Mouse (Mus musculus): ENCODE results near the gene Olfr777. TPM values are rescaled to one million over a fixed set of nuclear protein-coding genes. Genes with fewer than 3 reads are reported as not detected.
"Not testable (repeated sequence)": the region's sequence is repeated elsewhere in the genome, so short reads cannot be mapped to it uniquely, and the experiment has no call there.

The Olfr777 gene
- not detected for total RNA-seq (2021)
- long read RNA-seq, experiment 1, result 0 reads
- long read RNA-seq, experiment 2, result 0 reads

DNA sequence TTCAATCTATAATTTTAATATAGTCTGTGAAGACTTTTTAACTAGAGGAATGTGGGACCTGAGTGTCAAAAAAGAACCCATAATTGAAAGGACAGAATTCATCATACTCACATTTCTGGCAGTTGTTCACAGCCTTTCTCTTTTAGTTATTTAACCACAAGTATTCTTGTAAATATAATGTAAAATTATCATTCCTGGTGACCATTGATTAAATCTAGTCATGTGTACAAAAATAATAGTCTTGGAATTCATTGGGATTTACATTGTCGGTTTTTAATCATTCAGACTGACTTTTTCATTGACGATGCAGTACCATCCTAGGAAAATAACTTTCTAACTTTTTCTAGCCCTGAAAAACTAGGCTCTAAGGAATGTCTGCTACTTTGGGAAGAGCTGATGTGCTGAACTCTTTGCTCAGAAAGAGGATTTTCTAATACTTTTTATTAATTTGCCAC lies at the start of gene Olfr777:
Olfr777 (minus strand) TSS at position 405 of the 455 bp plus-strand sequence.
- no peak for DNase-seq (ENCODE audit: low spot score)

- DNase-seq (ENCODE audit: low spot score), result no peak
Measured at GRCm38 (mm10) chr10:129317817-129318216, 46.5 kb upstream of the Olfr777 start, which contains the start of gene Olfr780. Olfr780 (plus strand) TSS chr10:129318117.

DNA sequence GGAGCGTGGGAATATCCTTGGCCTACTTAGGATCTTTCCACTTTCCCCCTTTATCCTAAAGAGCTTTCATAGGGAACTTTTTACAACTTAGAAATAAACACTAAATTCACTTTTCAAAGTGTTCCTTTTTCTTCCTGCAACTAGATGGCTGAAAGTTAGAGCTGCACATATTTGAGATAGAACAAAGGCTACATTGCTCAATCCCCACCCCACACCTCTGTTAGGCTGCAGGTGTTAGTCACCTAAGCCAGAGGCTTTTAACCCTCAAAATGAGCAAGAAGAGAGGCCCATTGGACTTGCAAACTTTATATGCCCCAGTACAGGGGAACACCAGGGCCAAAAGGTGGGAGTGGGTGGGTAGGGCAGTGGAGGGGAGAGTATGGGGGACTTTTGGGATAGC lies 42.2 kb upstream of the Olfr777 start:
- DNase-seq (ENCODE audit: low spot score), result not testable (repeated sequence)

GRCm38 (mm10) chr10:129312973-129313372 lies 41.7 kb upstream of the Olfr777 start:
- not testable (repeated sequence) for DNase-seq (ENCODE audit: low spot score)

- no peak for DNase-seq (ENCODE audit: low spot score)
Measured at GRCm38 (mm10) chr10:129258827-129259226, 12.5 kb downstream of the Olfr777 start, which contains the start of gene Olfr776. Olfr776 (plus strand) TSS chr10:129259127.

DNA sequence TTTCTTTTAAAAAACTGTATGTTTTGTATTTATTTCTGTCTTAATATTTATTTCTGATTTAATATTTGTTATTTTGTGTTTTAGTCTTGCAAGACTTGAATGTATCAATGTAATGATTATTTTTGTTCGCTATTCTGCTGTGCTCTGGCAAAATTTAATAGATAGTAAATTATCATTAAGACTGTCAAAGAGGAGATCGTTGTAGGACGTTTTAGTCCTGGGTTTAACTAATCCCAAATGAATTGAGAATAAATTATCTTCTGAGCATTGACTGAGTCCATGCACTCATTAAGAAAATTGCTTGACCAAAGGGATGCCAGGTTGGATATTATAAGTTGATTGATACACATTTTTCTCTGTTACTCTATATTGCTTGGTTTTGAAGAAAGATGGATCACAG lies 23.2 kb downstream of the Olfr777 start, which contains the start of gene Olfr775:
Olfr775 (plus strand) TSS at position 301 of the 400 bp plus-strand sequence.
- no peak for DNase-seq (ENCODE audit: low spot score)

- no peak for DNase-seq (ENCODE audit: low spot score)
Measured at GRCm38 (mm10) chr10:129235904-129236303, 35.4 kb downstream of the Olfr777 start, which contains the start of gene Olfr774. Olfr774 (plus strand) TSS chr10:129236204.

GRCm38 (mm10) chr10:129230737-129231136 lies 40.5 kb downstream of the Olfr777 start:
- DNase-seq (ENCODE audit: low spot score), result no peak

Other genes with a start within 250 kb of the Olfr777 start
- not detected for gene Olfr764-ps1, start 231.6 kb downstream of the Olfr777 start, total RNA-seq (2021)
- gene Olfr765, start 221.5 kb downstream of the Olfr777 start, total RNA-seq (2021), result not detected
- not detected for gene Olfr766-ps1, start 202.5 kb downstream of the Olfr777 start, total RNA-seq (2021)
- gene Olfr767, start 188.6 kb downstream of the Olfr777 start, total RNA-seq (2021), result not detected
- not detected for gene Olfr768, start 172.1 kb downstream of the Olfr777 start, total RNA-seq (2021)
- gene Olfr769, start 153.6 kb downstream of the Olfr777 start, total RNA-seq (2021), result not detected
- not detected for gene Olfr770, start 132.5 kb downstream of the Olfr777 start, total RNA-seq (2021)
- not detected for gene Olfr771, start 106.7 kb downstream of the Olfr777 start, total RNA-seq (2021)
- gene Olfr772, start 93.6 kb downstream of the Olfr777 start, total RNA-seq (2021), result not detected
- not detected for gene Olfr773, start 84.1 kb downstream of the Olfr777 start, total RNA-seq (2021)
- not detected for gene Olfr774, start 35.3 kb downstream of the Olfr777 start, total RNA-seq (2021)
- gene Olfr775, start 23.1 kb downstream of the Olfr777 start, total RNA-seq (2021), result not detected
- gene Olfr776, start 12.4 kb downstream of the Olfr777 start, total RNA-seq (2021), result not detected
- gene Olfr780, start 46.6 kb upstream of the Olfr777 start, total RNA-seq (2021), result not detected
- not detected for gene Olfr781, start 57.4 kb upstream of the Olfr777 start, total RNA-seq (2021)
- gene Olfr782, start 77.4 kb upstream of the Olfr777 start, total RNA-seq (2021), result not detected
- not detected for gene Olfr784, start 112.6 kb upstream of the Olfr777 start, total RNA-seq (2021)
- not detected for gene Olfr785, start 133.9 kb upstream of the Olfr777 start, total RNA-seq (2021)
- not detected for gene Olfr786, start 155.8 kb upstream of the Olfr777 start, total RNA-seq (2021)
- not detected for gene Olfr787, start 190.4 kb upstream of the Olfr777 start, total RNA-seq (2021)
- not detected for gene Olfr788, start 199.5 kb upstream of the Olfr777 start, total RNA-seq (2021)
- not detected for gene Olfr789, start 213.3 kb upstream of the Olfr777 start, total RNA-seq (2021)
- gene Olfr790, start 227.0 kb upstream of the Olfr777 start, total RNA-seq (2021), result not detected